Mouse (Mus musculus) frontal cortex, postnatal 14 days (tissue): Measurements from ENCODE around the gene Zfp174.
"Not testable (repeated sequence)": the region's sequence is repeated elsewhere in the genome, so short reads cannot be mapped to it uniquely, and the experiment has no call there.

Source experiments
- DNase-seq, 2 experiments: peaks; one replicate each; pipeline ENCODE4 v3.0.0; 2022; ENCODE audit warnings: low spot score in 2 of 2

Gene Zfp174

DNA sequence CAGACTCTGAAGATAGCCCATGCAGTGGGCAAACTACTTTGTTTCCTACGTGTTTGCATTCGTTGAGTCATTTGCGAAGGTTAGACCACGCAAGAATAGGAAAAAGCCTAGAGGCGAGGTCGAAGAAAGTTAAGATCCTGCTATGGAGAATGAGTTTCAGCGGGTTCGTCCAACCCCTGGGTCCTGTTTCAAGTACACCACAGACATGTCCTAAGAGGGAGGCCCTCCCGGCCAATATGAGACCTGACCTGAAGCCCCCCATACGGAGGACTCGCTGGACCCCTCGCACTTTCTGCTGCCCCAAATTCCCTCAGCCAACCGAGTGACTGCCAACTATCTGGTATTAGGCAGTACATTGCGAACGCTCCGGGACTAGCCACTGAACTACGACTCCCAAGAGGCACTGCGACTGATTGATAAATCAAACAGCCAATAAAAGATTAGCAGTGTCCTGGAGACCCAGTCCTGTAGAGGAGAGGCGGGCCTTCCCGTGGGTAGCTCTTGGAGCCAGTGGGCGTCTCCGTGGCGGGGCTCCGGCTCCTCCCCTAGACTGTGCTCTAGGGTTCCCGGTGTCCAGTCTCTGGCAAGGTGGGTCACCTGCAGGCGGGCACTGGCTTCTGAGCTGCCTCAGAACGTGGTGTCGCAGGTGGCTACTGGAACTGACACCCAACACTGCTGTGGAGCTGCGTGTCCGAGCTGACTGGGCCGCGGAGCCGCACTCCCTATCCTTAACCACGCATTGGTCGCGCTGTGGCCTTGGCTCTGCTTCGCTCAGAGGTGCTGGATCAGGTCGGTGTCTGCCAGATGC is at the start of gene Zfp174:
Gene Zfp174, plus strand, starts transcription at position 558 of the 808 bp plus-strand sequence.
- peak; percentile 87 to 90 for DNase-seq

DNA sequence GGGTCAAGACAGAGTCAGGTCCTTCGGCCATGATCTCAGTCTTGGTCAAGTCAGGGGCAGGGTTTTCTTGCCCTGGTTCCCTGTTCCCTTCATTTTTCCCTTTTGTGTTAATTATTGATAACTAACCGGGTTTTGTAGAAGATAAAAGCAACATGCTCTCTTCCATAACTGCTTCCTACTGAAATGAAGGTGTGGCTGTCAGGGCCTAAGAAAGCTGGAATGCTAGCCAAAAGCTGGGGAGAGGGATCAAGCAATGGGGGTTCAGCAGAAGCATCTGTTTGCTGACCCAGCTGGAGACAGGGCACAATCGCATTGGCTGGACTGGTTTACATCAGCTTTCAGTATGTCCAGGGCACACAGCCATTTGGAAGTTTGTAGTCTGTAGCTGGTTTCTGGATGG is 38.9 kb upstream of the Zfp174 start:
- DNase-seq: no peak

DNA sequence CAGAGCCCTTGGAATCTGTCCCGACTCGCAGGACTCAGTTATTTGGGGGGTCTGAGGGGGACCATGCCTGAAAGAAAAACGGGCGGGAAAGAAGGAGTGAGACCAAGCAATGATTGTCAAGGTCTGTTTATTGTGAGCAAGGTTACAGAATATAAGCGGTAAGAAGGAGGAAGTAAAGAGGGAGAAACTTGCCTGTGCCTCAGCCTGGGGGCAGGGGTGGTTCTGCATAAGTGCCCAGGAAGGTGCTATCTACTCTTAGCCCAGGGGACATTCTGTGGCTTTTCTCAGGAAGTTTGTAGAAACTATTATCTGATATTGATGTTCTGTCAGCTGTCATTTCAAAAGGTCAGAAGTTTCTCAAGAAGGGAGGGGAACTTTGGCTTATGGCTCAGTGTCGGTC is 32.4 kb upstream of the Zfp174 start:
- DNase-seq: not testable (repeated sequence)

DNA sequence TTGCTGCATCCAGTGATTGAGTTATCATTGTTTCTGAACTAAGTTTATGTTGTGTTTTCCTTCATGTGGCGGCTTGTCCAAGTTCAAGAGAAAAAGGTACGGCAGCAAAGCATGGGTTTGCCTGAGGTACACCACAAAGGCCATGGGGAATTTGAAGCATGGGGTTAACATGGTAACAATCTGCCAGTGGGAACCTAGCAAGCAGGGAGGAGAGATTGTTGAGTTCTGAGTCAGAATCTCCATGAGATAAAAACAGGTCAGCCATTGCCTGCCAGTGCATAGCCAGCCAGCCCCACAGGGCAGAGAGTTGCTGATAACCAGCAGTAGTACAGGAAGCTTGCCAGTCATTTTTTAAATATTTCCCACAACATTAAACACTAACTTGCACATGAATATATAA is 26.9 kb upstream of the Zfp174 start:
- no peak for DNase-seq

DNA sequence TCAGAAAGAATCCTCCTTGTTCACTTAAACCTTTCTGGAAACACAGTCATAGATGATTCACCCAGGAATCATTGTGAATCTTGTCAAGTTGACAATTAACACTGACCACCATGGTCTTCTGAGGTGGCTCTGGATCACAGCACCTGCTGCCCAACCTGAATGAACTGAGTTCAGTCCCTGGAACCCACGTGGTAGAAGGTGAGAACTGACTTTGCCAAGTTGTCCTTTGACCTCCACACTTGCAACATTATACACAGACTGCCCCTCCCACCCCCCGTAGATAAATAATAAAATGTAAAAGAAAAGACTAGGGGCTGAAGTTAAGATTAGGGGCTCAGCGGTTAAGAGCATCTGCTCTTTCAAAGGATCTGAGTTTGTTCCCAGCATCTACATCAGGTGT is 19.0 kb upstream of the Zfp174 start:
- DNase-seq: no peak

DNA sequence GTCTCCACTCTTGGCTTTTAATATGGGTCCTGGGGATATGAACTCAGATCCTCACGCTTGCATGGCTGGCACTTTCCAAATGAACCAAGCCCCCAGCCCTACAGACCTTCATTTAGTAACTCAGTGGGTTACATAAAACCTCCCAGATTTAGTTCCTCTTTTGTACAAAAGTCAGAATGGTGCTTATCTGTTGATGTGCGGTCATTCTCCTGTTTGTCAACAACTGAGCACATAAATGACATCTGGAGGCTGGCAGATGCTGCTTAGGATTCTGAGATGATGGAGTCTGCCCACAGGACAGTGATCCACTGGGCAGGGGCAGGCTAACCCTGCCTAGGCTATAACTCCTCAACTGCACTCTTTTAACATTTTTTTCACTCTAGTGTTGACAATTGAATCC is 17.3 kb upstream of the Zfp174 start:
- DNase-seq: no peak

DNA sequence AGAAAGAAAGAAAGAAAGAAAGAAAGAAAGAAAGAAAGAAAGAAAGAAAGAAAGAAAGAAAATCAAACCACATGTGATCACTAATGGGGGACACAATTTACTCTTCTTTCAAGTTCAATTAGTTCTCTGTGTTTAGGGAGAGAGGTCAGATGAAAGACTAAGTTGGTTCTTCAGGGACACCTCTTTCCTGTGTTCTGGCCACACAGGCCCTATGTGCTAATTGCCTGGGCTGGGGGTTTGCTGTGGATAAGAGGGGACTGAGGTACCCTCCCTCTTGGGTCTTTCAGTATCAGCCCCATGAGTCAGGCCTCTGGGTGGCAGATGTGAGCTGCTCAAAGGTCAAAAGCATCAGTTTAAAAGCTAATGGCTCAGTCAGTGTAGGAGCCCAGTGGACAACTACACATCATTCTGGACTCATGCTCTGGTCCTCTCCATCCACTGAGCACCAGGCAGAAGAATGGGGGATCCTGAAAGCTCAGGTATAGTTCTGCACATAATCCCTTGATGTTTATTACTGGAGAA is 16.4 kb upstream of the Zfp174 start, which contains the start of gene Olfr15:
Gene Olfr15, plus strand, starts transcription at position 291 of the 522 bp plus-strand sequence.
- DNase-seq: no peak

DNA sequence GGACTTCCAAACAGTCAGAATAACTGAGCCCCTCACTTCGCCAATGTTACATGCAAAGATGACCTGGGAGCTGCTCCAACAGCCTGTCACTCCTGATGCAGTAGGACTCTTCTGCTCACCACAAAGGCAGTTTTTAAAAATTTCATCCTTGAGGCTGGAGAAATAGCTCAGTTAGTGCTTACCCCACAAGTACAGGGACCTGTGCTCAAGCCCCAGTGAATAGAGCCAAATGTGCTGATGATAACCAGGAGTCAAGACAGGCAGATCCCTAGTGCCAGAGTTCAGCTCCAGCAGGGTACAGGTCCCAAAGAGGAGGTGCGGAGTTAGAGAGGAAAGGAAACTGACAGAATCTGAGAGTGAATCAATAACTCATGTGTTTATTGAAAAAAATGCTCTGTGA is 11.6 kb upstream of the Zfp174 start:
- no peak for DNase-seq

DNA sequence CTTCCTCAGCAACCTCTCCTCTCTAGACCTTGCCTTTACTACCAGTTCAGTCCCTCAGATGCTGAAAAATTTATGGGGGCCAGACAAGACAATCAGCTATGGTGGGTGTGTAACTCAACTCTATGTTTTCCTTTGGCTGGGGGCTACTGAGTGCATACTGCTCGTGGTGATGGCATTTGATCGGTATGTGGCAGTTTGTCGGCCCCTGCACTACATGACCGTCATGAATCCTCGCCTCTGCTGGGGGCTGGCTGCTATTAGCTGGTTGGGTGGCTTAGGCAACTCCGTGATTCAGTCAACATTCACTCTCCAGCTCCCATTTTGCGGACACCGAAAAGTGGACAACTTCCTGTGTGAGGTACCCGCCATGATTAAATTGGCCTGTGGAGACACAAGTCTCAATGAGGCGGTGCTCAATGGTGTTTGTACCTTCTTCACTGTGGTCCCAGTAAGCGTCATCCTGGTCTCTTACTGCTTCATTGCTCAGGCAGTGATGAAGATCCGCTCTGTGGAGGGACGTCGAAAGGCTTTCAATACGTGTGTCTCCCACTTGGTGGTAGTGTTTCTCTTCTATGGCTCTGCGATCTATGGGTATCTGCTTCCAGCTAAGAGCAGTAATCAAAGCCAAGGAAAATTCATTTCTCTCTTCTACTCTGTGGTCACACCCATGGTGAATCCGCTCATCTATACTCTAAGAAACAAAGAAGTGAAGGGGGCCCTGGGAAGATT is 7.7 kb upstream of the Zfp174 start:
- DNase-seq: no peak

DNA sequence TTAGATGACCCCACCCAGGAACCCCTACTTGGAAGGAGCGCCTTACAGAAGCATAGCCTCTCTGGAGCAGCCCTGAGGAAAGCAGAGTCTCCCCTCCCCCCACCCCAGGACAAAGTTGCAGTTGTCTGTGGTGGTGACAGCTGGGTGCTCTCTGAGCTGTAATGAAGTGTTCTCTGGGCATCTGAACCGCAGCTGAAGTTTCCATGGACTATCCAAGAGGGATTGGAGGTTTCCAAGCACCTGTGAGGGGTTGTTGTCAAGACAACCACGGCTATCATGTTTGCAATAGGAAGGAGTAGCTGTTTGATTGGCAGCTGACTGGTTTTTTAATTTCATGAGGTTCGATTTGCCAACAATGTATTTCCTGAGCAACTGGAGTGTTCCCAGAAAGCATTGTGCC is 4.1 kb upstream of the Zfp174 start:
- no peak for DNase-seq

DNA sequence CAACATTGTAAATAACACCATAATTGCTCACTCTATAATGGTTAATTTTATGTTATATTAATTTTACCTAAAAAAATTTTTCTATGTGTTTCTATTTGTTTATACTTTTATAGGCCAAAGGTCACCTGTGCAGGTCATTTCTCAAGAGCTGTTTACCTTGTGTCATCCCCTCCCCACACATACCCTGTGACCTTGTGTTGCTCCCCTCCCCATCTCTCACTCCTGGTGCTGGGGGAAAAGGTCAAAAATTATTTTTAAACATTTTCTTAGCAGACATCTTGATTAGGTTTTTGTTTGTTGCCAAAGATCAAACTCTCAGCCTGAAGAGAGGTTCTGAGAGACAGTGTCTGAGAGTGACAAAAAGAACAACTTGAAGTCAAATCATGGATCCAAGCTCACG is 3.3 kb upstream of the Zfp174 start:
- DNase-seq: no peak

DNA sequence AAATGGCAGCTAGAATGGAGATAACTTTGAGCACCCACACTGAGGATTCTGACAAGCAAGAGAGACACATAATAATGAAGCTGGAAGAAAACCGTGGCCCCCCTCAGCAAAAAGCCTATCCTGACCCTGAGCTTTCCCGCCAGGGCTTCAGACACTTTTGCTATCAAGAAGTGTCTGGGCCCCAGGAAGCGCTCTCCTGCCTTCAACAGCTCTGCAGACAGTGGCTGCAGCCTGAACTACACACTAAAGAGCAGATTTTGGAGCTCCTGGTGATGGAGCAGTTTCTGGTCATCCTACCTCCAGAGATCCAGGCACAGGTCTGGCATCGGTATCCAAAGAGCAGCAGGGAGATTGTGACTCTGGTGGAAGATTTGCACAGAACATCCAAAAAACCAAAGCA is 803 bp downstream of the Zfp174 start:
- DNase-seq: no peak

DNA sequence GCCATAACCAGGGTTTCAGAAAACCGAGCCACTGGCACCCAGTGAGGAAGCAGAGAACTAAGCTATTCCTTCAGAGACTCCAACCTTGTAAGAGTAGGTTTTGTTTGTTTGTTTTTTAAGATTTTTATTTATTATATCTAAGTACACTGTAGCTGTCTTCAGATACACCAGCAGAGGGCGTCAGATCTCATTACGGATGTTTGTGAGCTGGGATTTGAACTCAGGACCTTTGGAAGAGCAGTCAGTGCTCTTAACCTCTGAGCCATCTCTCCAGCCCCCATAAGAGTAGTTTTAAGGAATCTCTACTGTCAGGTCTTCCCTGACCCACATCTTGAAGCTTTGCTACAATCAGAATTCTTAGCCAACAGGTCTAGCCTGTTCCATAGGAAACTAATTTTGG is 1.3 kb downstream of the Zfp174 start:
- DNase-seq: no peak

DNA sequence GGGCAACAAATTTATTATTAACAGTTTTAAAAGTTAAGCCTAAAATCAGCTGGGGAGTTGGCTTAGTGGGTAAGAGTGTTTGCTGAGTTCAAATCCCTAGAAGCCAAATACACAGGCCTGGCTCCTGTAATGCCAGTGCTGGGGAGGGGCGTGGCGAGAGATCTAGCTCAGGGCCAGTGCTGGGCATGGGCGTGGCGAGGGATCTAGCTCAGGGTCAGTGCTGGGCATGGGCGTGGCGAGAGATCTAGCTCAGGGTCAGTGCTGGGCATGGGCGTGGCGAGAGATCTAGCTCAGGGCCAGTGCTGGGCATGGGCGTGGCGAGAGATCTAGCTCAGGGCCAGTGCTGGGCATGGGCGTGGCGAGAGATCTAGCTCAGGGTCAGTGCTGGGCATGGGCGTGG is 4.2 kb downstream of the Zfp174 start:
- DNase-seq: not testable (repeated sequence)

DNA sequence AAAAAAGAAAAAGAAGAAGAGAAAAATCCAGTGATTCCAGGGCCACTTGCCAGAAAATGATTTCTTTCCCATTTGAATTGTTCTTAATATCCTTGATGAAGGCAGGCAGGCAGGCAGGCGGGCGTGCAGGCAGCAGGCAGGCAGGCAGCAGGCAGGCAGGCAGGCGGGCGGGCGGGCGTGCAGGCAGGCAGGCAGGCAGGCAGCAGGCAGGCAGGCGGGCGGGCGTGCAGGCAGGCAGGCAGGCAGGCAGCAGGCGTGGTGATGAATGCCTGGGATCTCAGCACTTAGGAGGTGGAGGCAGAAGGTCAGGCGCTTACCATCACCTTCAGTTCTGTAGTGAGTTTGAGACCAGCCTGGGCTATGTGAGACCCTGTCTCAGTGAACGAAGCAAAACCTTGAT is 5.5 kb downstream of the Zfp174 start:
- DNase-seq: no peak

DNA sequence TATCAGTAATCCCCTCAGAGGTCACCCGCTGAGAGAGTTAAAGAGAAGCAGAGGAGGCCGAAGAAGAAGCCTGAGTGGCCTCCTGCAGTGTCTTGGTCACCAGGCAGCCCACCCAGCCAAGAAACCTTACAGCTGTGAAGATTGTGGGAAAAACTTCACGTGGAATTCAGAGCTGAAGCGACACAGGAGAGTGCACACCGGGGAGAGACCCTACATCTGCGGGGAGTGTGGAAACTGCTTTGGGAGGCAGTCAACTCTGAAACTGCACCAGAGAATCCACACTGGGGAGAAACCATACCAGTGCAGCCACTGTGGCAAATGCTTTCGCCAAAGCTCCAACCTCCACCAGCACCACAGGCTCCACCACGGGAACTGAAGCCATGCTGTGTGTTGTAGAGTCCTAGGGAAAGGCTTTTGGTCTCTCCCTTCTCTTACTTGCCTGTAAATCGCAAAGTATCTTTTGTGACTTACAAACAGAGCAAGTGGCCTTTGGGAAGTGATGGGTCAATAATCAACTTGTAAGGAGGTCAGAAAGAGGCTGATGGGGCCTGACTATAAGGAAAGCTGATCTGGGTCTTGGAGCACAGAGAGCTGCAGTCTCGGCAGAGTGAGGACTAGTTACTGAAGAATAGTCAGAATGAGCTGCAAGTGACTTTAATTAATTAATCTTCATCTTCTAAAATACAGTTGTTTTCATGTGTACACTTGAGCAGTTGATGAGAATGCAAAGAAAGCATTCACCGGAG is 7.5 kb downstream of the Zfp174 start:
- DNase-seq: no peak

DNA sequence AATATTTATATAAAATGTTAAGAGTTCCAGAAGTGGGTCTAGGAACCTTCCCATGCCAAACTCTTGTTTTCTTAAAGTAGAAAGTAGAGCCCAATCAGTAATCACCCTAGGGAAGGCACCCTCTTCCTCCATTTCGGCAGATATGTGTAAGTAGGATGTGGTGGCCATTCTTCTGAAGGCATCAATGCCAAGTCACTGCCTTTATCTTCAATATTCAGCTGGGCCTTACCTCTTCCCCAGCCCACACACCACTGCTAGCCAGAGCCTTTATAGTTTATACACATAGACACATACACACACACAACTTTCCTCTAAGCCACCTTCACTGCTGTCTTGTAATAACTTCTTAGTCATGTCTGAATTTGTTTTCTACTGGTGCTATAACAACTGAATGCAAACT is 8.7 kb downstream of the Zfp174 start:
- no peak for DNase-seq

DNA sequence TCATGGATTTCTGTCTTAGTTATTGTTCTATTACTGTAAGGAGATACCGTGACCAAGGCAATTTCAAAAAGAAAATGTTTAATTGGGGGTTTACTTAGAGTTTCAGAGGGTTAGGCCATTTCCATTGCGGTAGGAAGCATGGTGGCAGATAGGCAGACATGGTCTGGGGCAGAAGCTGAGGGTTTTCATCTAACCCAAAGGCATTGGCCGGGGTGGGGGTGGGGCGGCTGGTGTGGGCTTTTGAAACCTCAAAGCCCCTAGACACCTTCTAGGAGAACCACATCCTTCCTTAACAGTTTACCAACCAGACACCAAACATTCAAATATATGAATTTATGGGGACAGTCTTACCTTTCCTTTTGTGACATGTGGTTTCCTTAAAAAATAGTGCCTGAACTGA is 12.2 kb downstream of the Zfp174 start:
- no peak for DNase-seq

DNA sequence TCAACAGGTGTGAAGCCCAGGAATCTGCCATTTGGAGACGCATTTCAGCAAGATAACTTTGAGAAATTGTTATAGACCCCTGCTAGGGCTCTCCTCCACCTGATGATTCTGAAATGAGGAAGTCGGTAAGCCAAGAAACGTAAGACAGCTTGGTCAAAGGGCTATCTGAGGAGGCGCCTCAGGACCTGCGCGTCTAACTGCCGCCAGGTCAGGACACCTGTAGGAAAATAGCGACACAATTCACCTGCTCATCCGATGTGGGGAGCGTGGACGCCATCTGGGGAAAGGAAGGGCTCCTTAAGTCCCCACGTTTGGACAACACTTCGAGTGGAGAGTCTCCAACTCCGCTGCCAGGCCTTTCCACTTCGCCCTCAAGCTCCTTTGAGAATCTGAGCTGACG is 24.7 kb downstream of the Zfp174 start:
- no peak for DNase-seq

DNA sequence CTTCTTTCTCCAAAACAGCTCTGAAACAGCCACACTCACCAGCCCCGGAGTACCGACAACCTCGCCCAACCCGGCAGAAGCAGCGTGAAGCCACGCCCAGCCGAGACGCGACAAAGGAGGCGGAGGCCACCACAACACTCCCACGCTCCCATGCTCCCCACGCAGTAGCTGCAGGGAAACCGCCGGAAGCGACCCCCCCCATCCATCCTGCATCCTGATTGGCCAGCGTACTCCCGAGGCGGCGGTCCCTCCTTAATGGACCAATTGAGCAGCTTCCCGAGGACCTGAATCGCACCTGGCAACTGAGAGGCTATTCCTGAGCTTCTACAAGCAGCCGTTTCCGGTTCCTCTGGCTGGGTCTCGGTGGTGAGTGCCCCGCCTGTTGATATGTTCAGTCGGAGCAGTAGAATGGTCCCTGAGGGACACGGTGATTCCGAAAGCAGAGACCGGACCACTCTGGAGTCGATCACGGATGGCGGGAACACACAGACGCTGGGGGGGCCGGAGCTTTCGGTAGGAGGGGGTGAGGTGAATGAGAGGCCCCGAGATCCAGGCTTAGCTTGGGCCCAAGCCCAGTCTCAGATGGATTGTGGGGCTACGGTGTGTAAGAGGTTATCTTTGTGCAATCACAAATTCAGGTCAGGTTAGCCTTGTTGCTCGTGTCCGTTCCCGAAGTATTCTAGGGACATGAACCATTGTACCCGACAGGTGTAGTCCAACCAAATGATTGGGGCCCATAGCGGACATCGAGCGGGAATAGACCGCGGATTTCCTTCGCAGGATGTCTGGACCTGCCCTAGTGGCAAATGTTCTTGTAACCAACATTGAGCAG is 25.4 kb downstream of the Zfp174 start, which contains the start of gene Naa60:
Gene Naa60, plus strand, starts transcription at position 160 of the 832 bp plus-strand sequence.
- peak; percentile 83 to 87 for DNase-seq

DNA sequence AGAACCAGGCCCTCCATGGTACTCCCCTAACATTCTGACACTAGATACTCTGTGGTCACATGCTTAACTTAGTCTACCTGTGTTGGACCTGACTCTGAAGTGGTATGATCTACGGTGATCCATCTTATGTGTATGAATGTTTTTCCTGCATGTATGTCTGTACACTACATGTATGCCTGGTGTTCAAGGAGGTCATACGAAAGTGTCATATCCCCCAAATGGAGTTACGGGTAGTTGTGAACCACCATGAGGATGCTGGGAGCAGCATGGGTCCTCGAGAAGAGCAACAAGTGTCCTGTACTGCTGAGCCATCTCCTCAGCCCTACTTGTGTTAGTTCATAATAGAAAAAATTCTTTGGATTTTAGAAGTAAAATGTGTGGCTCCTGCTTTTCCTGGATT is 29.3 kb downstream of the Zfp174 start:
- no peak for DNase-seq
